Mouse (Mus musculus) stomach, postnatal 0 days (tissue): Measurements from ENCODE around the gene Slc13a2.

ENCODE experiments used
- CTCF ChIP-seq: IDR thresholded peaks from 2 replicates; pipeline ENCODE4 v1.5.1; 2016; ENCODE audit warnings: antibody characterized with exemption, low read depth, mild to moderate bottlenecking, moderate library complexity
- EP300 ChIP-seq: optimal IDR thresholded peaks from 2 replicates; pipeline ENCODE3; 2016; ENCODE audit warnings: antibody characterized with exemption

DNA sequence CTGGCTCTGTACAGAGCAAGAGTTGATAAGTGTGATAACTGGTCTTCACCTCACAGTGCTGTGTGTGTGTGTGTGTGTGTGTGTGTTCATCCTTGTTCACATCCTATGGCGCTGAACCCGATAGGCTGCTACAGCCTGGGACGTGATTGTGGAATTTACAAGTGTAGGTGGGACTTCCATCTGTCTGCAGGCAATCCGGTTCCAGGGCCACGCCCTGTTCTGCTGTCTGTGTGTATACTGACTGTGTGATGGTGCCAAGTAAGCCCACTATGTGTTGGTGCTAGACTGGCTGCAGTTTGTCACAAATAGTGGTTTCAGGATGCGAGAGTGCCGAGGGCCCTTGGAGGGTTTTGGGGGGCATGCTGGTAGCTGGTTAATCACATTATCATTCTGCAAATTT, 39.7 kb downstream of the Slc13a2 start:
- no peak for TF ChIP-seq EP300
- TF ChIP-seq CTCF: no peak
